Mouse (Mus musculus) gastrocnemius, postnatal 36 days (tissue): ENCODE measurements around the gene Emc3. TPM values are rescaled to one million over a fixed set of nuclear protein-coding genes. Genes with fewer than 3 reads are reported as not detected.

Experiments
- DNase-seq, 2 experiments: peaks; one replicate each; pipeline ENCODE4 v3.0.0; 2022
- intact Hi-C: fragments of 180-260 bp; cut with DNase I; formaldehyde crosslinking; loops from one replicate; pipeline ENCODE4 v1.15.1; 2025
- microRNA-seq, 2 experiments: library from miRNA; unstranded; fragments of <30 nt; microRNA quantifications; one replicate each; pipeline ENCODE4 v1.2.0; 2021
- total RNA-seq, 2 experiments: library from RNA; stranded (reverse); gene quantifications; 2 replicates each; pipeline ENCODE4 v1.2.3; 2021

Emc3 gene
- total RNA-seq, 2 experiments from 2014 or later, result 52.9 to 55.7 TPM

GRCm38 (mm10) chr6:113468512-113468911 lies 62.9 kb downstream of the Emc3 start:
- intact Hi-C loops, result loop anchor here (2.0 to 10.0 kb wide), 2 partner anchors 28 to 294 kb away; no protein-coding TSS in a partner anchor
- DNase-seq, result no peak

GRCm38 (mm10) chr6:113465602-113466001 lies 65.8 kb downstream of the Emc3 start:
- intact Hi-C loops, result loop anchor here (10.0 kb wide), 1 partner anchor 291 kb away; no protein-coding TSS in a partner anchor
- DNase-seq, result no peak

Small RNA genes within 50 kb of the gene (microRNA-seq; reads per million reads assigned to microRNA genes)
- gene Gm23365, result 0 reads per million in 2 experiments

Other genes with a start within 250 kb of the Emc3 start
- gene Cpne9, start 249.3 kb downstream of the Emc3 start, total RNA-seq, result not detected
- 10 to 100 TPM in 1 of 2 experiments, 1 to 10 TPM in 1; 8.3 to 10.5 TPM for gene Brpf1, start 224.5 kb downstream of the Emc3 start, total RNA-seq
- 1 to 10 TPM; 4.1 to 5.1 TPM for gene Ogg1, start 204.7 kb downstream of the Emc3 start, total RNA-seq
- gene Camk1, start 187.7 kb downstream of the Emc3 start, total RNA-seq, result 10 to 100 TPM; 35.9 to 37.7 TPM
- 10 to 100 TPM; 11.5 to 13.3 TPM for gene Tada3, start 153.8 kb downstream of the Emc3 start, total RNA-seq
- gene Arpc4, start 153.5 kb downstream of the Emc3 start, total RNA-seq, result 10 to 100 TPM; 49.1 to 50.7 TPM
- gene Ttll3, start 142.4 kb downstream of the Emc3 start, total RNA-seq, result under 1 TPM; 0.42 to 0.66 TPM
- 1 to 10 TPM; 8.1 to 8.9 TPM for gene Rpusd3, start 112.3 kb downstream of the Emc3 start, total RNA-seq
- 10 to 100 TPM in 1 of 2 experiments, 1 to 10 TPM in 1; 3.7 to 14.3 TPM for gene Cidec, start 95.9 kb downstream of the Emc3 start, total RNA-seq
- 10 to 100 TPM; 24.8 to 27.9 TPM for gene Jagn1, start 89.1 kb downstream of the Emc3 start, total RNA-seq
- gene Il17re, start 73.2 kb downstream of the Emc3 start, total RNA-seq, result under 1 TPM; 0.13 to 0.15 TPM
- 1 to 10 TPM; 3.8 to 5.1 TPM for gene Il17rc, start 60.2 kb downstream of the Emc3 start, total RNA-seq
- gene Creld1, start 48.4 kb downstream of the Emc3 start, total RNA-seq, result 10 to 100 TPM; 39.1 to 49.8 TPM
- gene Prrt3, start 29.7 kb downstream of the Emc3 start, total RNA-seq, result not detected
- gene Fancd2, start within 50 bp of the Emc3 start, total RNA-seq, result under 1 TPM; 0.20 to 0.30 TPM
- gene Fancd2os, start 69.1 kb upstream of the Emc3 start, total RNA-seq, result not detected
- 10 to 100 TPM; 36.3 to 37.5 TPM for gene Brk1, start 73.1 kb upstream of the Emc3 start, total RNA-seq
- 1 to 10 TPM; 3.5 to 4.5 TPM for gene Vhl, start 92.3 kb upstream of the Emc3 start, total RNA-seq
- 1 to 10 TPM; 3.1 to 3.9 TPM for gene Irak2, start 106.8 kb upstream of the Emc3 start, total RNA-seq
- gene Tatdn2, start 165.4 kb upstream of the Emc3 start, total RNA-seq, result 10 to 100 TPM; 30.5 to 39.6 TPM
- not detected for gene Ghrl, start 188.2 kb upstream of the Emc3 start, total RNA-seq
- 10 to 100 TPM; 61.1 to 64.3 TPM for gene Sec13, start 209.1 kb upstream of the Emc3 start, total RNA-seq